Mouse (Mus musculus) liver, postnatal 0 days (tissue): ENCODE results near the gene Ptcd3. TPM values are rescaled to one million over a fixed set of nuclear protein-coding genes. Genes with fewer than 3 reads are reported as not detected.
"Not testable (repeated sequence)": the region's sequence is repeated elsewhere in the genome, so short reads cannot be mapped to it uniquely, and the experiment has no call there.

Experiments used
- ATAC-seq: fragments of 200-750 bp; cut with Nextera tagmentation; 2 replicates; pipeline ENCODE4 v1.8.0; 2017; ENCODE audit warnings: mild to moderate bottlenecking, moderate library complexity
- DNase-seq: peaks from one replicate; pipeline ENCODE4 v3.0.0-alpha.2; 2016
- H3K27ac ChIP-seq: fragments of 300-500 bp; sonication (generic); 2 replicates; pipeline ENCODE4 v1.5.1; 2014; ENCODE audit warnings: antibody characterized with exemption, moderate library complexity, mild to moderate bottlenecking, low read depth
- H3K27me3 ChIP-seq: fragments of 300-500 bp; sonication (generic); 2 replicates; pipeline ENCODE4 v1.6.1; 2014; ENCODE audit warnings: low read length, control low read depth, mixed read lengths; ENCODE audit not compliant: insufficient read depth
- H3K36me3 ChIP-seq: fragments of 300-500 bp; sonication (generic); replicated peaks from 2 replicates; pipeline ENCODE4 v1.6.1; 2014; ENCODE audit warnings: mild to moderate bottlenecking, control low read depth, low read length, moderate library complexity, mixed read lengths; ENCODE audit not compliant: insufficient read depth
- H3K4me1 ChIP-seq: fragments of 300-500 bp; sonication (generic); 2 replicates; pipeline ENCODE4 v1.6.1; 2014; ENCODE audit warnings: antibody characterized with exemption, mild to moderate bottlenecking, control low read depth; ENCODE audit not compliant: insufficient read depth
- H3K4me2 ChIP-seq: fragments of 300-500 bp; sonication (generic); 2 replicates; pipeline ENCODE4 v1.6.1; 2014; ENCODE audit warnings: low read depth, mild to moderate bottlenecking, low read length, moderate library complexity, mixed read lengths
- H3K4me3 ChIP-seq: fragments of 300-500 bp; sonication (generic); 2 replicates; pipeline ENCODE4 v1.5.1; 2014; ENCODE audit warnings: low read depth, low read length
- H3K9ac ChIP-seq: fragments of 300-500 bp; sonication (generic); replicated peaks from 2 replicates; pipeline ENCODE4 v1.6.1; 2014; ENCODE audit warnings: mild to moderate bottlenecking, moderate library complexity
- H3K9me3 ChIP-seq: fragments of 300-500 bp; sonication (generic); 2 replicates; pipeline ENCODE4 v1.6.1; 2016; ENCODE audit warnings: mild to moderate bottlenecking, control low read depth, low read length, mixed read lengths
- CTCF ChIP-seq: sonication (generic); IDR thresholded peaks from 2 replicates; pipeline ENCODE4 v1.5.1; 2016; ENCODE audit warnings: antibody characterized with exemption, low read depth
- EP300 ChIP-seq: IDR thresholded peaks from 2 replicates; pipeline ENCODE4 v1.6.1; 2016; ENCODE audit warnings: antibody characterized with exemption, low read depth, mild to moderate bottlenecking
- WGBS: fragments of 180-500 bp; shearing (Covaris S2); extraction: QIAGEN DNeasy Blood & Tissue Kit; methylation state at CpG from one replicate; pipeline ENCODE4 v1.1.7; 2014; ENCODE audit not compliant: insufficient replicate concordance; 5-methylcytosine and 5-hydroxymethylcytosine counted together
- polyA plus RNA-seq: library from polyadenylated mRNA; unstranded; fragments of >200 nt; fragmentation: Nextera tagmentation; extraction: Ambion mirVana; gene quantifications from 2 replicates; pipeline ENCODE4 v1.2.1, GENCODE M21; 2015

The Ptcd3 gene
- polyA plus RNA-seq, 1 experiment from 2014 or later: 32.0 TPM

GRCm38 (mm10) chr6:71927911-71928310 is 19.4 kb upstream of the Ptcd3 start:
- TF ChIP-seq CTCF: peak; percentile 83
- TF ChIP-seq EP300: no peak
- Histone ChIP-seq H3K27me3 (no peaks in the 10 kb centered on the region), H3K9me3 (no peaks in the 10 kb centered on the region), H3K27ac (no peak overlapping the region), H3K4me1 (peaks cover 7% of the 10 kb centered on the region; the same call in 1 of the 2 replicates), H3K36me3 (peaks cover 54% of the 10 kb centered on the region), H3K4me3 (no peak overlapping the region), H3K9ac (no peak overlapping the region), H3K4me2 (no peak overlapping the region)
- 0 out of 2 replicates have a peak, but pooled peaks have one; percentile 26 for ATAC-seq
- DNase-seq: peak; percentile 70

- 57% methylated on average over 5 of the region's 5 CpGs for WGBS
- peaks cover 53% of the 10 kb centered on the region for H3K36me3 ChIP-seq
- not testable (repeated sequence) for H3K9ac ChIP-seq, ATAC-seq, H3K4me3 ChIP-seq, H3K27me3 ChIP-seq, H3K4me1 ChIP-seq, DNase-seq, H3K27ac ChIP-seq, H3K4me2 ChIP-seq, H3K9me3 ChIP-seq
Observed at GRCm38 (mm10) chr6:71925233-71925632, 16.7 kb upstream of the Ptcd3 start.

GRCm38 (mm10) chr6:71920752-71921151 is 12.2 kb upstream of the Ptcd3 start:
- Histone ChIP-seq H3K27me3 (no peaks in the 10 kb centered on the region), H3K36me3 (peaks cover 68% of the 10 kb centered on the region), H3K9ac (no peak overlapping the region), H3K9me3 (no peaks in the 10 kb centered on the region), H3K4me2 (no peak overlapping the region), H3K27ac (no peak overlapping the region), H3K4me1 (no peaks in the 10 kb centered on the region), H3K4me3 (no peak overlapping the region)
- no peak for DNase-seq
- WGBS: 93% methylated on average over 7 of the region's 7 CpGs
- ATAC-seq: no peak
- TF ChIP-seq EP300: no peak
- no peak for TF ChIP-seq CTCF

- ATAC-seq (peak; percentile 73), DNase-seq (peak; percentile 27)
- no peak overlapping the region for H3K4me2 ChIP-seq
Observed at GRCm38 (mm10) chr6:71911686-71912450, 3.3 kb upstream of the Ptcd3 start.

GRCm38 (mm10) chr6:71909840-71910239 is 1.3 kb upstream of the Ptcd3 start:
- WGBS: 40% methylated on average over 6 of the region's 6 CpGs

More at GRCm38 (mm10) chr6:71911686-71912450, 3.3 kb upstream of the Ptcd3 start:
- no peaks in the 10 kb centered on the region for H3K27me3 ChIP-seq
- no peak overlapping the region for H3K4me3 ChIP-seq
- H3K9me3 ChIP-seq: no peaks in the 10 kb centered on the region
- H3K27ac ChIP-seq: peak overlapping the region; percentile 82
- TF ChIP-seq EP300: peak; percentile 18; the same call in 1 of the 2 replicates
- TF ChIP-seq CTCF: no peak
- H3K36me3 ChIP-seq: peaks cover 20% of the 10 kb centered on the region
- 44% methylated on average over 5 of the region's 5 CpGs for WGBS
- no peak overlapping the region for H3K9ac ChIP-seq
- peaks cover 32% of the 10 kb centered on the region for H3K4me1 ChIP-seq

GRCm38 (mm10) chr6:71909384-71909783 is 834 bp upstream of the Ptcd3 start:
- H3K4me3 ChIP-seq: peak overlapping the region; percentile 72
- no peaks in the 10 kb centered on the region for H3K27me3 ChIP-seq
- peak overlapping the region; percentile 25 for H3K27ac ChIP-seq
- H3K4me2 ChIP-seq: peak overlapping the region; percentile 69
- peaks cover 32% of the 10 kb centered on the region for H3K4me1 ChIP-seq
- peak overlapping the region; percentile 63; the same call in 1 of the 2 replicates for H3K9ac ChIP-seq
- ATAC-seq (no peak), DNase-seq (no peak)
- no peaks in the 10 kb centered on the region for H3K9me3 ChIP-seq
- TF ChIP-seq CTCF: no peak
- no peak for TF ChIP-seq EP300
- H3K36me3 ChIP-seq: peaks cover 18% of the 10 kb centered on the region
- WGBS: 18% methylated on average over 10 of the region's 10 CpGs

More at GRCm38 (mm10) chr6:71909840-71910239, 1.3 kb upstream of the Ptcd3 start:
- ATAC-seq (no peak), DNase-seq (no peak)
- TF ChIP-seq EP300 (no peak), CTCF (no peak; the same call in 1 of the 2 replicates)
- Histone ChIP-seq H3K27ac (peak overlapping the region; percentile 25; the same call in 1 of the 2 replicates), H3K9me3 (no peaks in the 10 kb centered on the region), H3K4me2 (peak overlapping the region; percentile 69), H3K4me1 (peaks cover 32% of the 10 kb centered on the region), H3K4me3 (peak overlapping the region; percentile 72), H3K9ac (no peak overlapping the region), H3K27me3 (no peaks in the 10 kb centered on the region), H3K36me3 (peaks cover 15% of the 10 kb centered on the region)
